Mouse (Mus musculus) megakaryocyte, embryonic 14.5 days (primary cell): Measurements from ENCODE around the gene Ripor3.

Experiments
- FLI1 ChIP-seq: IDR thresholded peaks from 2 replicates; pipeline ENCODE4 v1.6.1; 2012; ENCODE audit warnings: low read length, inconsistent platforms, mixed read lengths
- GATA1 ChIP-seq: IDR thresholded peaks from 3 replicates; pipeline ENCODE4 v1.6.1; 2012; ENCODE audit warnings: mixed read lengths, low read length, inconsistent platforms, borderline replicate concordance

- TF ChIP-seq GATA1 (no peak), FLI1 (no peak)
These were observed 34.7 kb downstream of the Ripor3 start for GRCm38 (mm10) chr2:167975746-167976145.
